Mouse (Mus musculus): ENCODE measurements around the gene Lekr1.

The Lekr1 gene

DNA sequence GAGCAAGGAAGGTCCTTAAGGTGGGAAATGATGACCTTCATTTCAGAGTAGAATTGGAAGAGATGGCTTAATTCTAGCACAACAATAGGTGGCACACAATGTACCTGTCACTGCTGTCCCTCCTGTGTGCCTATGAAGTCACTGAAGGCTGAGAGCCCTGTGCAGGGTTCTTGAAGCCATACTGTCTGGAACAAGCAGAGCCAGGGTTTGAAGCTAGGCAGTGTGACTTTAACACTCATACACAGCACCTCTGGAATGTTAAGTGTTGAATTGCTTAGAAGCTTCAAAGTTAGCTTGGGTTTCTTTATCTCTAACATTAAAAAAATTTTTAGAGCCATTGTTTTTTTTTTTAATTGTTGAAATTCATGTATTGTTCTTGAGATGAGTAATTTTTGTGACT, 100.4 kb downstream of the Lekr1 start:
- DNase-seq (ENCODE audit: low read depth, low spot score) = no peak

DNA sequence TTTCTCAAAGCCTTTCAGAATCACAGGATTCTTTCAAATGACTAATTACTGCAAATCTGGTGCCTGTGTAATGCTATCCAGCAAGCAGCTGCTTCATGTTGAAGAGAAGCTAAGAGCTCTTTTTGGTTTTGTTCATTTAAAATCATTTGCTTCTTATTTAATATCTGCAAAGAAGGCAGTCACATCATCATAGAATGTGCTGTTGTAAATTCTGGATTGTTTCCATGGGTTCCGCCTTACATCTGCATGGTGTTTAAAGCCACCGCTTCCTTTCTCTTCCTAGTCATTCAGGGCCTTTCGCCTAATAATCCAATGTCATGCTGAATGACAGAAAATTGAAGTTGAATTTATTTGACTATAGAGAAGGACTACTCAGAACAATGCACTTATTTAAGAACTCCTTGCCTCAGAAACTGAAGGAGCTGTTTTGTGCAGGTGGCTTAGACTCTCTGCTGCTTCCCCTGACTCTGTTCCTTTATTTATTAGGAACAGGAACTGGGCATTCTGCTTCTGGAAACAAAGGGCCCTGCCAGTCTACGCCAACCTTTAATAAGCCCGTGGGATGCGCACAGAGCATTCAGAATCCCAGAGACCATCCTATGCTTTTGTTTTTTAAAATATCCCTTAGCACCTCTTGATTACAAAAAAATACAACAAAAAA, 101.3 kb downstream of the Lekr1 start:
- DNase-seq (ENCODE audit: low read depth, low spot score) = no peak

DNA sequence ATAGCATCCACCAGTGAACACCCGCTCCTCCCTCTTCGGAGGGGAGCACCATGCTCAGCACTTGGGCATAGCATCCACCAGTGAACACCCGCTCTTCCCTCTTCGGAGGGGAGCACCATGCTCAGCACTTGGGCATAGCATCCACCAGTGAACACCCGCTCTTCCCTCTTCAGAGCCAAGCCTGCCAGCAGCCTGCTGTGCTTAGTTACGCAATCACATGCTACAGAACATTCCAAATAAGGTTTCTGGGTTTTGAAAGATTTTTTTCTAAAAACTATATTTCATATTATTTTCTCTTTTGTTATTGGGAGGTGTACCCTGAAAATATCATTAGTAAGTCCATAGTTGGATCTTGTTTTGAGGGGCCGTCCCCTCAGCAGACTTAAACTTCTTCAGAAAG, 103.6 kb downstream of the Lekr1 start:
- peak; percentile 37 for DNase-seq (ENCODE audit: low read depth, low spot score)

DNA sequence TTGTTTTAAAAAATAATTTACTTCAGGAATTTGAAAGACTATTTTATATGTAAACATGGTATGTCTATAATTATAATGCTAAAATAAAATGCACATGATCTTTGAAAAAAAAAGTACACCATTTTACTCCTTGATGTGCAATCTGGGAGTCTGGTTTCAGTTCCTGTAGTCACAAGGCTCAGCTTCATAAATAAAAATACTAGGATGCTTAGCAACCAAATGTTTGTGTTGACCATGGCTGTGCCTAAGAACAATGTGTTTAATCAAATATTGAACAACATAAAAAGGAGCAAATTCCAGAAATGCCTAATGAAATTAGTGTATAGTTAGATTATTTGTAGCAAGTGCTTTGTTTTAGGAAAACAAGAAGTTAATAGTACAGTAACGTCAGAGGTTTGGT, 107.9 kb downstream of the Lekr1 start:
- DNase-seq (ENCODE audit: low read depth, low spot score) = no peak

DNA sequence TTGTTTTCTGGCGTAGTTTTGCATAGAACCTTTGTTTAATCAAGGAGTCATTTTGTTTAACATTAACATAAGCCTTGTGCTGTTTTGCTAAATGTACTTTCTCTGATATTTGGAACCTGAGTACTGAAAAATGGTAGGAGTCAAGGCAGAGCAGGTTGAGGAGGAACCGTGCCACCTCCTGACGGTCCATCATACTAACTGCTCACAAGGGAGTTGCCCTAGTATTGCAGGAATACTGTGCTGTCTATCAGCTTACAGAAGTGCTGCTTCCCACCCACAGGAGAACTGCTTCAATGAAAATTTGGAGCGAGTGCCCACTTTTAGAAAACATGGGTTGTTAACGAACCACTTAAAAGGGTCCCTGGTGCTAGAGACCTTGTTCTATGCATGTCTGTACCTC, 109.1 kb downstream of the Lekr1 start:
- DNase-seq (ENCODE audit: low read depth, low spot score) = no peak

DNA sequence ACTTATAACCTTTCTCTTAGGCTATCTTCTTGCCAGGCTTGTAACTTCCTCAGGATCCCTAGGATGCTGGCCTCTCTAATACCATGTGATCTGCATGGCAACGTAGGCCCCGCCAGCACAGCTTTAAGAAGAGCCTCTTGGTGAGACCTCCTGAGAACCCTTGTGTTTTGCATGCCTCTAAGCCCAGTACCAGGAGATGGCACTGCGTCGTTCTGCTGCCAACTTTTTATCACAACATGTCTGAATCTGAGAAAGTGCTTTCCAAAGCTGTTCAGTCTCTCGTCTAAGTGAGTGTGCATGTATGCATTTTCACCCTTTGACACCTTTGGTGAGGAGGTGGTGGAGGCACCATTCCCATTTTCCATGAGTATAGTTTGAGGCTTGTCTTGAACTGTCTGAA, 116.2 kb downstream of the Lekr1 start:
- no peak for DNase-seq (ENCODE audit: low read depth, low spot score)

DNA sequence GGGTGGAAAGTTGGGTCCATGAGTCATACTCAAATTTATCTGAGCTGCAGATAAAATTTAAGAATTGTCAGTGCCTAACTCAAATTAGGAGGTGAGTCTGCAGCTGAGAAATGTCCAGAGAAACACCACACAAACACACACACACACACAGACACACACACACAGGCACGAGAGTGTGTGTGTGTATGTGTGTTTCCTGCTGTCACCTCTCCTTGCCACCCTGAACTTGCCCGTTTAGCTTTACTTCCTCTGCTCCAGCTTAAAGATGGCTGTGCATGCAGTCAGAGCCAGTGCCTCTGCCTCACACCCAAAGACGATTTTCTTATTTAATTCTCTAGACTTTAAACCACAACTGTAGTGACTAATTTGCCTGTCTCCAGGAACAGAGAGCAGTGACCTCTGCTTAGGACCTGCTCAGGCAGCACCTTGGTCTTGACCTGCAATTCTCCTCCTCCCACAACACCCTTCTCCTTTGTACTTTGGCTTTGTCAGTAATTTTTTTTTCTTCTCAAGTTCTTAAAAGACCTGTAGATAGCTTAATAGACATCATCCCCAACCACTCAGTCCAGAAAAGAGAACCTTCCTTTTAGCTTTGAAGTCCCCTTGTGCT, 124.2 kb downstream of the Lekr1 start:
- DNase-seq (ENCODE audit: low read depth, low spot score) = no peak

DNA sequence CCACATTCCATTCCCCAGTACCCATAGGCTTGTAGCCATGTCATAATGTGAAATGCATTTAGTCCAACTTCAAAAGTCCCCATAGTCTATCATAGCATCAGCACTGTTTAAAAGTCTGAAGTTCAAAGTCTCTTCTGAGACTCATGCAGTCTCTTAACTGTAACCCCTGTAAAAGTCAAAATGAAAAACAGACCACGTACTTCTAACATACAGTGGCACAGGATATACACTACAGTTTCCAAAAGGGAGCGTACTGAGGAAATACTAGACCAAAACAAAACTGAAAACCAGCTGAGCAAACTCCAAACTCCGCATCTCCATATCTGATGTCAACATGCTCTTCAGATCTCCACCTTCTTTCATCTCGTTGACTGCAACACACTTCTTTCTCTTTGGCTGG, 127.5 kb downstream of the Lekr1 start:
- DNase-seq (ENCODE audit: low read depth, low spot score) = no peak

DNA sequence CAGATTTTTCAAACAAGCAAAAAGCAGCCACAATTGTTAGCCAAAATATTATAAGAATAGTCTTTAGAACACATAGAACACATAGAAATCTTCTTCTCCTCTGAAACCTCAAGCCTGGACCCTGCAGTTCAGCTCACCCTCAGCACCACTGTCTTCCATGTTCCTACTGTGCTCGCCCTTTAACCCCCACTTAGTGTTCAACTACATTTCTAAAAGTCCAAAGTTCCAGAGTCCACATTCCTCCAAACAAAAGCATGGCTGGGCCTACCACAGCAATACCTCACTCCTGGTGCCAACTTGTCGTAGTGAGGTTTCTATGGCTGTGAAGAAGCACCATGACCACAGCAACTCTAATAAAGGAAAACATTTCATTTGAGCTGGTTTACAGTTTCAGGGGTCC, 128.7 kb downstream of the Lekr1 start:
- no peak for DNase-seq (ENCODE audit: low read depth, low spot score)

DNA sequence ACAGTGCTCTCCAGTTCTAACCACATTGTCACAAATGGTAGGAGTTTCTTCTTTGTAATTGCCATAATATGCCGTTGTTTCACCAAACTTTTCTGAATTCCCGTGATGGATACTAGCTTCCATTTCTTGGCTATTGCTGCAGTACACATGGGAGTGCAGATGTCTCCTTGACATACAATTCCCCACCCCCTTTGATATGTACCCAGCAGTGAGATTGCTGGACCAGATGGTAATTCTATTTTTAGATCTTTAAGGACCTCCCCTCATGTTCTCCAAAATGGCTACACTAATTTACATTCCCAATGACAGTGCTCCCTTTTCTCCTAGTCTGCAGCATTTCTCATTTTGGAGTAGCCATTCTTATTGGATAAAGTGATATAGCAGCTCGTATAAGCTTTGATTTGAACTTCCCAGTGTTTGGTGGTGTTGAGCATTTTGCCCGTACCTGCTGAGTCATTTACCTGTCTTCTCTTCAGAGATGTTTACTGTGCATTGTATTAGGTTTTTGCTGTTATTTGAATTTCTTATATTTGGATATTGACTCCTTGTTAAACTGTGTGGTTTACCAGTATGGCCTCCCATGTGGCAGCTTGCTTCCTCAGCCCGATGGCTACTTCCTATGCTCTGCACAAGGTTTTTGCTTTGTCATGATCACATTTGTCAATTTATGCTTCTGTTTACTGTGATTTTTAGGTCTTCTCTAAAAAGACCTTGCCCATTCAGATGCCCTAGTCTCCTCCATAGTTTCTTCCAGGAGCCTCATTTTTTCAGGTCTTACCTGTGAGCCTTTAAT, 131.5 kb downstream of the Lekr1 start:
- DNase-seq (ENCODE audit: low read depth, low spot score) = no peak

DNA sequence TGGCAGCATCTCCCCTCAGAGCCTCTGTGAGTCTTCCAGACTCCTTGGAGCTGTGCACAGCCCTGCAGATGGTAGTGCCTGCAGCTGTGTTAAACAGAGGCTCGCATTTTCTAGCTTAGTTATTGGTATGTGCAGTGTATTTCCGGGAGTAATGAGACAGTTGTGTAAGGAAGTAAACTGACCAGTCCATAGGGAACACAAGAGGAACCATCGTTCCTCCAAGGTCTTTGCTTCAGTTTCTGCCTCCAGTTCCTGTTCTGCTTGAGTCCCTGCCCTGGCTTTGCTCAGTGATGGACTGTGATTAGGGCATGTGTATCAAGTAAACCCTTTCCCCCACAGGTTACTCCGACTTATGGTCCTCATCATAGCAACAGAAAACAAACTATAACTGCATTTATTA, 134.9 kb downstream of the Lekr1 start:
- no peak for DNase-seq (ENCODE audit: low read depth, low spot score)

DNA sequence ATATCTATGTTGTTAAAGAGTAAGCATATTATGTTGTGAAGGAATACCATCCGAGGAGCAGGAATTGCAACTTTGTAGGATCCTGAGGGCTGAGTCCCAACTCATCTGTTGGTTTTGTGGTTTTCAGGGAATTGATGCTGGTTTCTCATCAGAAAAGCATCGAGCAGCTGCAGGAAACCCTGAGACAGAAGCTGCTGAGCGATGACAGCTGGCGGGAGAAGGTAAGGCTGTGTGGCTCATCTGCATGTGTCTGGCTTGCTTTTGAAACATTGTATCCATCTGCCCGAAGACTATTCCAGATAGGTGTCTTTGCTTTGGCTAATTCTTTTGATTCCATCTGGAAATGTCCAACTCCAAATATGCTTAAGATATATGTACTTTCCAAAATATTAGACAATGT, 136.2 kb downstream of the Lekr1 start:
- peak; percentile 20 for DNase-seq (ENCODE audit: low read depth, low spot score)

DNA sequence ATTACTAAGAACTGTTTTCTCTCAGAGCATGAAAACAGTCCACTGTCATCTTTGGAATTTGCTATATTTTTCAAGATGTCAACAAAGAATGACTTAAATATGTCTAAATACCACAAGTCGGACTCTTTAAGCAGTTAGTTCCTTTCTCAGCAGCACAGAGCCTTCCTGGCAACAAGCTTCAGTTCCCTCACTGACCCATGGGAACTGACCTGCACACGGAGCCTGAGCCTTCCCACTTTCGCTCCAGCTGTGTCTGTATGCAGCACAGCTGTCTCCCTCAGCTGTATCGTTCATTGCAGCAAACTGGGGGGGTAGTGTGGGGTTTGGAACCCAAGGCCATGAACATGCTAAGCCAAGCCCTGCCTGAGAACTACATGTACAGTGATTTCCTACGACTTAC, 136.8 kb downstream of the Lekr1 start:
- DNase-seq (ENCODE audit: low read depth, low spot score) = peak; percentile 79

DNA sequence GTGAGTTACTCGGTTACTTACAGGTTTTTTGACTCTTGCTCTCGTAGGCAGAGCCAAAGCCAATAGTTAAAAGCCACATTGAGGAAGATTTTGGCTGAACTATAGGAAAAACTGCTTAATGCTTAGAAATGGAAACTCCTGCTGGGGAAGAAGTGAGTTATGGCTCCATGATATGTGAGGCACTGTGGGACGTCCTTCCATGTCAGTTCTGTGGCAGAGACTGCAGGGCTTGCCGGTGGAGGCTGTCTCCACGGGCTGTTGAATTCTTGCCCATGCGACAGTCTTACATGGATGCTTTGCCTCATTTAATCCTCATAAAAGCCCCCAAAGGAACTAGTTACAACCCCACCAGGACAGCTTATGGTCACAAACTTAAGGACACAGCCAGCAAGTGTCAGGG, 148.9 kb downstream of the Lekr1 start:
- no peak for DNase-seq (ENCODE audit: low read depth, low spot score)

DNA sequence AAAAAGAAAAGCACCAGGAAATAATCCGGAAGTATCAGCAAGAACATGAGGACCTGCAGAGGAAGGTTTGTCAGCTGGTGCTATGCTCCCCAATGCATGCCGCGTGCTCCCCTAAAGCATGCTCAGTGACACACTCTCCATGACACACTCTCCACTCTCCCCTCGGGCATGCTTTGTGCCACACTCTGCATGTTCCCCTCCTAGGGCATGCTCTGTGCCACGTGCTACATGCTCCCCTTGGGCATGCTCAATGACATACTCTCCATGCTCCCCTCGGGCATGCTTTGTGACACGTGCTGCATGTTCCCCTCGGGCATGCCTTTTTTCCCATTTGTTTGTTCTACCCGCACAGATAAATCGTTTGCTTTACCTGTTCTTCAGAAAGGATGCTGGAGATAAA, 150.0 kb downstream of the Lekr1 start:
- DNase-seq (ENCODE audit: low read depth, low spot score) = no peak

DNA sequence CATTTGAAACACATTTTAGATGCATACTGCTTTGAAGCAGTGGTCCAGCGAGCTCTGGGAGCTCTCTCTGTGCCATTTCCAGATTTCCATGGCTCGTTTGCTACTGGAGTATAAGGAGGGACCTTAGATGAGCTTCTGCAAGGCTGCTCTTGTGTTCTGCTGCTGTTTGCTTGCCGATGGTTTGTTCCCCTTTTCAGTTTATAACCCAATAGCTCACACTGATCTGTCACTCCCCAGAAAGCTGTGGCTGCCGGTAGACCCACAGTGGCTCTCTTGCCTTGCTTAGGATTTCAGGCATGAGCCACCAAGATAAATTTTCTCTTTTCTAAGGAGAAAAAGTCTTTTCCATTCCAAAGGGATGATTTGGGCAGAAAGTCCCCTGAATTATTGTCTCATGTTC, 152.6 kb downstream of the Lekr1 start:
- no peak for DNase-seq (ENCODE audit: low read depth, low spot score)

DNA sequence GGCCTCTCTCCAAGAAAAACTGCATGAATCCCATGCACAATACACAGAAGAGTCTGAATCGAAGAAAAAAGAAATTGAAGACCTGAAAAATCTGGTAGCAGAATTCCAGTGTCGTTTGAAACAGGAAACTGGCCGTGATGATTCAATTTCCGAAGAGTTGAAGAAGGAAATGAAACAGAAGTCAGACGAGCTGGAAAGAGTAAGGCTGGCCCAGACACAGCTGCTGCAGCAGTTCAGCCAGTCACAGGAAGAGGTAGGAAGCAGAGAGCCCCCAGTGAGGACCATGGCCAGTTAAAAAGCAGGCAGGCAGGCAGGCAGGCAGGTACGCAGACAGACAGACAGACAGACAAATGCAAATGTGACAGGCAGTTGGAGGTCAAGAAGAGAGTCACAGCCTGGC, 153.8 kb downstream of the Lekr1 start:
- DNase-seq (ENCODE audit: low read depth, low spot score) = no peak

DNA sequence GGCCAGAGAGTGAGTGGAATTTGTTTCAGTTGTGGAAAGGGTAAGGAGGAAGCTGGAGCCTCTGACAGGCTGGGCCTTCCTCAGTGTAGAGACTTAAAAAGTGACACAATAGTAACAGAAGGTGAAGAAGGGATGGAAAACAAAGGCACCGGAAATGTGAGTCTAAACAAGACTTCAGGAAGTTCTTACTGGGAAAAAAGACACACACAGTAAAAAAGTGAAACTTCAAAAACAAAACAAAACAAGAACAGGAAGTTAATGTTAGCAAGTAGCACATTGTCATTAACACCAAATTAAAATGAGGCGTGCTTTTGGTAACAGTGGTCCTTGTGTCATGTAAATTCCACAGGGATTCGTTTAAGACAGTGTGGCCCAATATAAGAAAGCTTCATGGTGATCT, 158.9 kb downstream of the Lekr1 start:
- no peak for DNase-seq (ENCODE audit: low read depth, low spot score)

DNA sequence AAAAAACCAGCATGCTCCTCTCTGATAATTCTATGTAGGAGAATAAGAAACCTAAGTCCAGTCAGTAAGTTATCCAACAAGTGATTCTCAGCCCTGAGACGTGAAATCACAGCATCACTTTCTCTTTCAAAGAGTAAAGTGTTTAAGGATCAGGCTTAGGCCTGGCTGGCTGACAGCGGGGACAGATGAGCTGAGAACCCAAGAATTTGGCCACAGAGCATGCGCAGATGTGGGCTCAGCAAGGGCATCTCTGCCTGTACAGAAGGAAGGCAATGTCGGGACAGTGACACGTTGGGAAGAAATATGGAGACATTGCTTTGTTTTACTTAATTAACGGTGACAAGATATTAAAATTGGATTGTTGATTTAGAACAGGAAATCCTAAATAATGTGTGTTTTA, 160.7 kb downstream of the Lekr1 start:
- no peak for DNase-seq (ENCODE audit: low read depth, low spot score)

DNA sequence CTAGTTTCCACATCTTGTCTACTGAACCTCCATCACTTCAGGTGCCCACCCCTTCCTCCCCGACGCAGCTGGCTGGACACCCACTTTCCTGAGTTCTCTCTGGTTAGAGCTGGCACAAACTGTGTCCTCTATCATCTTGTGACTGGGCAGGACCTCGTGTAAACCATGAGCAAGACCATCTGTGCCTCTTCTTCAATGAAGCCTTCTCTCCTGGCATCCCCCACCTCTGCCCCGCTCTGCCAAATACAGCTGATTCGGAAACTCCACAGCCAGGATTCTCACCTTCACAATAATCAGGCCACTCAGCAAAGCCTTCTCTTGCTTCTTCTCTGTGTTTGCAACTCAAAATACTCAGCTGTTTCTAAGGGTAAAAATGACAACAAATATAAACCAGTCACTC, 161.4 kb downstream of the Lekr1 start:
- DNase-seq (ENCODE audit: low read depth, low spot score) = no peak

DNA sequence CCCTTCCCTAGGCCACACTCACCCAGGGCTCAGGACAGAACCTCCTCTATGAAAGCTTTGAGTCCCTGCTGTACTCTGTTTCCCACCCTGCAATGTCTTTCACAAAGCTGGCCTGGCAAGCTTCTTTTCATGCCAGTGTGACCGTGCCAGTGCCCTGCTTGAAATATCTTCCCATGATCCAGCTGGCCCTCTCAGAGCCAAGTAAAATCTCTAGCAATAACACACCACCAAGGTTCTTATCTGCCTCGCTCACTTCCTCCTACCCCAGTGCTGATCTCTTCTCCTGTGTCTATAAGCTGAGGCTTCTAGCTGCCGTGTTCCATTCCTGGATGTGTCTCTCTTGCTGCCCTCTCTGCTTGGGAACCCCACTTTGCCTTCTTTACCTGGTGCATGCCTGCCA, 162.0 kb downstream of the Lekr1 start:
- DNase-seq (ENCODE audit: low read depth, low spot score) = no peak

DNA sequence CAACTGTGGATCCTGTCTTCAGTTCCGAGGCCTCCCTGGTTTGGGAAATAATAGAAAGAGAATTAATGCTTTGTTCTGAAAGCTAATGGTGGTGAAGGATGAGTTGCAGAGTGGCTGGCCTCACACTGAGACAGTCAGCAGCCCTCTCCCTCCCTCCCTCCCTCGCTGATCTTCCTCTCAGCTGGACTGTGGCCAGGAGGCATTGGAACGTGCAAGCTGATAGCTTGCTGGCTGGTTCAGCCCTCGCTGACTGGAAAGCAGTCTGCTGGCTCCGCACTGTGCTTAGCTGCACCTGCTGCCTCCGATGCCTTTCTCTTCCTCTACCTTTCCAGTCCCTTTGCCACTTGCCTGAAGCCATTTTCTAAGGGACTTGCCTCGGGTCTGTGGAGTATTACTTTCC, 163.2 kb downstream of the Lekr1 start:
- no peak for DNase-seq (ENCODE audit: low read depth, low spot score)

DNA sequence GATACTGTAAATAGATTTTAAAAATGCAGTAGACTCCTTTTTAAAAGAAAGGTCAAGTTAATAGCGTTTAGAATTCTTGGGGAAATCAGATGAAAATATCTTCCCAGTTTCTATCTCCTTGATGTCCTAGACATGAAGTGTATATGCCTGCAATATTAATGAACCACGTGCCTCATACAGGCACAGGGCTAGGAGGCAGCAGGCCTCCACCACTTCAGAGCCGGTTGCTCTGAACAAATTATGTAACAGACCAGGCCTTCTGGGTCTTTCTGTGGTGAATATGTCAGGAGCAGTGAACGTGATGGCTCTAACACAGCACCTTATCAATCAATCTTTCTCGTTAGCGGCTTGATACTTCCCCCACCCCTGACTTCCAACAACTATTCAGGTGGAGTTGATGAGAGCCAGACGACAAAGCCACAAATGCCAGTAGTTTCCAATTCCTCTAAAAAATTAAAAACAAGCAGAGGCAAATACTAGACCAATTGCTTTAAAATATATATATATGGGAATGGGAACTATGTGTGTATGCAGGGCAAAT, 164.0 kb downstream of the Lekr1 start:
- DNase-seq (ENCODE audit: low read depth, low spot score) = no peak
